Comparison of ENCODE assay signal across 20 mouse cellular contexts in genomic region chr10:16537660-16538059, GRCm38 (mm10).
A peak's percentile ranks its signal among the peaks of the same experiment; 100 is the strongest.
DNase-seq lines count a peak whose midpoint lies in the region; ATAC-seq lines count a peak whose summit lies in the region.
"Had no signal": no experiment of that assay in that cellular context is flagged by ENCODE, and none has a peak within 500 bp of the region (broad histone marks: within the 10 kb centered on the region; RNA-seq: fewer than 3 reads in every experiment).

No protein-coding gene starts in this region.

- 46% methylated on average over 3 of the region's 3 CpGs for WGBS in hindbrain, embryonic 11.5 days
- WGBS in hindbrain, embryonic 10.5 days, result 59% methylated on average over 3 of the region's 3 CpGs
- WGBS in midbrain, embryonic 15.5 days, result 35% methylated on average over 3 of the region's 3 CpGs

- no peak overlapping the region for H3K9ac ChIP-seq in hindbrain, embryonic 11.5 days (ENCODE audit: low read depth, low read length)
- H3K9ac ChIP-seq in midbrain, embryonic 15.5 days, result no peak overlapping the region

- H3K27ac ChIP-seq in hindbrain, embryonic 11.5 days (ENCODE audit: low read depth, low read length), result no peak overlapping the region
- no peak overlapping the region for H3K27ac ChIP-seq in hindbrain, embryonic 10.5 days
- no peak overlapping the region for H3K27ac ChIP-seq in midbrain, embryonic 15.5 days
- H3K27ac ChIP-seq: gastrocnemius, adult 2 months; heart, embryonic 10.5 days; left cerebral cortex, adult 2 months had no signal

- no peaks in the 10 kb centered on the region for H3K4me1 ChIP-seq in hindbrain, embryonic 11.5 days (replicated peaks; ENCODE audit: control insufficient read depth, insufficient read depth, low read length)
- no peaks in the 10 kb centered on the region for H3K4me1 ChIP-seq in hindbrain, embryonic 10.5 days (replicated peaks)
- H3K4me1 ChIP-seq in midbrain, embryonic 15.5 days, result no peaks in the 10 kb centered on the region
- H3K4me1 ChIP-seq: heart, embryonic 10.5 days had no signal

- H3K27me3 ChIP-seq in hindbrain, embryonic 11.5 days (ENCODE audit: control insufficient read depth, insufficient read depth, low read length), result no peaks in the 10 kb centered on the region
- H3K27me3 ChIP-seq in hindbrain, embryonic 10.5 days (ENCODE audit: insufficient read depth, poor library complexity, severe bottlenecking), result no peaks in the 10 kb centered on the region
- H3K27me3 ChIP-seq in midbrain, embryonic 15.5 days (replicated peaks), result no peaks in the 10 kb centered on the region
- H3K27me3 ChIP-seq: megakaryocyte, embryonic 14.5 days had no signal

- H3K9me3 ChIP-seq in hindbrain, embryonic 11.5 days (ENCODE audit: control insufficient read depth, low read length), result no peaks in the 10 kb centered on the region
- H3K9me3 ChIP-seq in hindbrain, embryonic 10.5 days, result no peaks in the 10 kb centered on the region
- H3K9me3 ChIP-seq in midbrain, embryonic 15.5 days, result no peaks in the 10 kb centered on the region
- H3K9me3 ChIP-seq: heart, embryonic 10.5 days; megakaryocyte, embryonic 14.5 days had no signal

- peak; percentile 67 for ATAC-seq in hindbrain, embryonic 11.5 days (ENCODE audit: low FRiP score)
- ATAC-seq in erythroid progenitor cell, adult 5-6 weeks (replicated peaks; ENCODE audit: low FRiP score, poor library complexity, severe bottlenecking), result peak; percentile 61
- ATAC-seq in midbrain, embryonic 15.5 days (replicated peaks), result peak; percentile 30; the same call in 1 of the 2 replicates
- ATAC-seq: forebrain, embryonic 16.5 days had no signal

- DNase-seq in hindbrain, embryonic 11.5 days (ENCODE audit: low spot score), result no peak
- DNase-seq in hindbrain, embryonic 10.5 days (ENCODE audit: low spot score), result no peak
- DNase-seq in Muller cell, postnatal 12 days (ENCODE audit: inconsistent ontology term), result peak; percentile 55
- no peak for DNase-seq in heart, postnatal 14 days
- DNase-seq in right cerebral cortex, adult 18-20 months, result no peak
- no peak for DNase-seq in natural killer cell, adult 2 months (ENCODE audit: low spot score in 2 of 2)
- DNase-seq: adrenal gland, adult 2 months; cerebellum, postnatal 14 days; embryo, embryonic 11 days; gastrocnemius, adult 2 months; kidney, postnatal 36 days; lung, adult 18-20 months; thymus, postnatal 14 days had no signal

- H3K4me2 ChIP-seq in hindbrain, embryonic 11.5 days (replicated peaks; ENCODE audit: low read depth, low read length), result no peak overlapping the region
- H3K4me2 ChIP-seq in midbrain, embryonic 15.5 days, result no peak overlapping the region
- H3K4me2 ChIP-seq: liver, embryonic 11.5 days had no signal

- H3K36me3 ChIP-seq in hindbrain, embryonic 11.5 days (ENCODE audit: control insufficient read depth, insufficient read depth, low read length), result no peaks in the 10 kb centered on the region
- H3K36me3 ChIP-seq in hindbrain, embryonic 10.5 days, result no peaks in the 10 kb centered on the region
- no peaks in the 10 kb centered on the region for H3K36me3 ChIP-seq in midbrain, embryonic 15.5 days (replicated peaks)
- H3K36me3 ChIP-seq: heart, embryonic 10.5 days had no signal

- H3K4me3 ChIP-seq in hindbrain, embryonic 11.5 days (ENCODE audit: low read depth, low read length), result no peak overlapping the region
- no peak overlapping the region for H3K4me3 ChIP-seq in hindbrain, embryonic 10.5 days
- no peak overlapping the region for H3K4me3 ChIP-seq in midbrain, embryonic 15.5 days
- H3K4me3 ChIP-seq: gastrocnemius, adult 2 months; heart, embryonic 10.5 days; left cerebral cortex, adult 2 months; megakaryocyte, embryonic 14.5 days had no signal

- intact Hi-C loops in heart, postnatal 14 days (cut with DNase I), result no loop called here
